Mouse (Mus musculus) CH12.LX (cell line): ENCODE data around the gene Pnp2. TPM values are rescaled to one million over a fixed set of nuclear protein-coding genes. Genes with fewer than 3 reads are reported as not detected.

Source experiments
- DNase-seq: peaks from one replicate; pipeline ENCODE4 v3.0.0-alpha.2; 2013; ENCODE audit errors: extremely low read depth
- H3K27ac ChIP-seq: 2 replicates; pipeline ENCODE4 v1.5.1; 2012; ENCODE audit warnings: low read depth, mild to moderate bottlenecking, control low read depth, moderate library complexity; ENCODE audit not compliant: insufficient read depth
- H3K27me3 ChIP-seq: replicated peaks from 2 replicates; pipeline ENCODE3; 2012; ENCODE audit warnings: inconsistent platforms
- H3K36me3 ChIP-seq, 2 experiments: replicated peaks in 1 of 2; 2 replicates each; pipeline versions ENCODE3 to v1.6.1; 2012; ENCODE audit warnings: inconsistent platforms in 1 of 2, low read length in 1 of 2, mild to moderate bottlenecking in 1 of 2, mixed read lengths in 1 of 2, moderate library complexity in 1 of 2; ENCODE audit not compliant: control insufficient read depth in 1 of 2, insufficient read depth in 1 of 2
- H3K4me1 ChIP-seq, 2 experiments: 2 replicates each; pipeline ENCODE4 v1.6.1; 2012; ENCODE audit warnings: inconsistent platforms in 1 of 2, moderate library complexity in 1 of 2; ENCODE audit not compliant: insufficient read depth in 2 of 2, control insufficient read depth in 1 of 2
- H3K4me2 ChIP-seq: 2 replicates; pipeline ENCODE4 v1.6.1; 2012; ENCODE audit warnings: low read depth, mild to moderate bottlenecking, control low read depth; ENCODE audit not compliant: poor library complexity, insufficient read depth, severe bottlenecking
- H3K4me3 ChIP-seq, 3 experiments: fragments of 150-350 bp in 1 of 3; sonication (generic) in 1 of 3; replicated peaks in 1 of 3; 2 replicates each; pipeline versions ENCODE3 to v1.5.1; 2011 to 2012; ENCODE audit warnings: low read depth in 2 of 3, low read length in 2 of 3, mild to moderate bottlenecking in 2 of 3, moderate library complexity in 2 of 3, control low read depth in 1 of 3, improper control_type of control experiment in 1 of 3, inconsistent platforms in 1 of 3, mixed read lengths in 1 of 3; ENCODE audit not compliant: poor library complexity in 1 of 3
- H3K79me2 ChIP-seq: replicated peaks from 2 replicates; pipeline ENCODE4 v1.6.1; 2012; ENCODE audit warnings: mild to moderate bottlenecking, moderate library complexity; ENCODE audit not compliant: control insufficient read depth, poor library complexity, insufficient read depth, severe bottlenecking; ENCODE audit errors: extremely low read depth
- H3K9ac ChIP-seq: 2 replicates; pipeline ENCODE4 v1.6.1; 2012; ENCODE audit warnings: low read depth, mild to moderate bottlenecking, control low read depth, moderate library complexity; ENCODE audit not compliant: insufficient read depth
- H3K9me3 ChIP-seq: replicated peaks from 2 replicates; pipeline ENCODE3; 2012; ENCODE audit warnings: low read length, inconsistent platforms, mixed read lengths
- BHLHE40 ChIP-seq: IDR thresholded peaks from 2 replicates; pipeline ENCODE4 v1.6.1; 2011; ENCODE audit warnings: mild to moderate bottlenecking, low read depth, low read length, improper control_type of control experiment
- CHD1 ChIP-seq: IDR thresholded peaks from 2 replicates; pipeline ENCODE4 v1.6.1; 2012; ENCODE audit warnings: low read depth, low read length, improper control_type of control experiment, inconsistent platforms
- CHD2 ChIP-seq: IDR thresholded peaks from 2 replicates; pipeline ENCODE4 v1.6.1; 2011; ENCODE audit warnings: low read length, improper control_type of control experiment
- CTCF ChIP-seq, 2 experiments: IDR thresholded peaks in 1 of 2; conservative IDR thresholded peaks in 1 of 2; 2 replicates each; pipeline ENCODE4 v1.5.1; 2011 to 2012; ENCODE audit warnings: low read depth in 2 of 2, low read length in 2 of 2, improper control_type of control experiment in 1 of 2, inconsistent platforms in 1 of 2, mild to moderate bottlenecking in 1 of 2, moderate library complexity in 1 of 2
- E2F4 ChIP-seq: IDR thresholded peaks from 2 replicates; pipeline ENCODE4 v1.6.1; 2011; ENCODE audit warnings: low read depth, low read length, improper control_type of control experiment; ENCODE audit not compliant: insufficient replicate concordance
- ETS1 ChIP-seq: conservative IDR thresholded peaks from 2 replicates; pipeline ENCODE4 v1.6.1; 2012; ENCODE audit warnings: low read depth, mild to moderate bottlenecking, inconsistent platforms, low read length, improper control_type of control experiment, moderate library complexity
- GABPA ChIP-seq: IDR thresholded peaks from 2 replicates; pipeline ENCODE4 v1.6.1; 2012; ENCODE audit warnings: low read depth, low read length, improper control_type of control experiment, inconsistent platforms; ENCODE audit not compliant: insufficient replicate concordance
- JUN ChIP-seq: IDR thresholded peaks from 2 replicates; pipeline ENCODE4 v1.6.1; 2011; ENCODE audit warnings: low read depth, mild to moderate bottlenecking, low read length, improper control_type of control experiment, moderate library complexity; ENCODE audit not compliant: insufficient read depth
- JUND ChIP-seq: conservative IDR thresholded peaks from 2 replicates; pipeline ENCODE4 v1.6.1; 2011; ENCODE audit warnings: low read depth, low read length, improper control_type of control experiment
- KAT2A ChIP-seq: IDR thresholded peaks from 2 replicates; pipeline ENCODE4 v1.6.1; 2012; ENCODE audit warnings: low read length, improper control_type of control experiment, inconsistent platforms; ENCODE audit not compliant: insufficient replicate concordance
- MAFK ChIP-seq: IDR thresholded peaks from 2 replicates; pipeline ENCODE4 v1.6.1; 2011; ENCODE audit warnings: low read length, improper control_type of control experiment; ENCODE audit not compliant: insufficient replicate concordance
- MAX ChIP-seq: IDR thresholded peaks from 2 replicates; pipeline ENCODE4 v1.6.1; 2011; ENCODE audit warnings: low read length, improper control_type of control experiment
- MAZ ChIP-seq: IDR thresholded peaks from 2 replicates; pipeline ENCODE4 v1.6.1; 2012; ENCODE audit warnings: low read depth, mild to moderate bottlenecking, inconsistent platforms, low read length, improper control_type of control experiment, moderate library complexity
- MEF2A ChIP-seq: IDR thresholded peaks from 2 replicates; pipeline ENCODE4 v1.6.1; 2014; ENCODE audit warnings: low read depth, mild to moderate bottlenecking, inconsistent platforms, low read length, improper control_type of control experiment, borderline replicate concordance
- MXI1 ChIP-seq: IDR thresholded peaks from 2 replicates; pipeline ENCODE4 v1.6.1; 2011; ENCODE audit warnings: mild to moderate bottlenecking, low read depth, low read length, improper control_type of control experiment
- MYC ChIP-seq: IDR thresholded peaks from 2 replicates; pipeline ENCODE4 v1.6.1; 2011; ENCODE audit warnings: low read depth, mild to moderate bottlenecking, improper control_type of control experiment, low read length
- NELFE ChIP-seq: IDR thresholded peaks from 2 replicates; pipeline ENCODE4 v1.6.1; 2011; ENCODE audit warnings: low read depth, low read length, improper control_type of control experiment
- NRF1 ChIP-seq: IDR thresholded peaks from 2 replicates; pipeline ENCODE4 v1.6.1; 2014; ENCODE audit warnings: low read depth, mild to moderate bottlenecking, inconsistent platforms, low read length, improper control_type of control experiment, moderate library complexity
- PAX5 ChIP-seq: IDR thresholded peaks from 2 replicates; pipeline ENCODE4 v1.6.1; 2012; ENCODE audit warnings: low read length, inconsistent platforms, mixed read lengths
- POLR2AphosphoS2 ChIP-seq: IDR thresholded peaks from 2 replicates; pipeline ENCODE4 v1.6.1; 2011; ENCODE audit warnings: low read depth, low read length, improper control_type of control experiment
- RAD21 ChIP-seq: IDR thresholded peaks from 2 replicates; pipeline ENCODE4 v1.6.1; 2011; ENCODE audit warnings: low read depth, mild to moderate bottlenecking, low read length, improper control_type of control experiment, moderate library complexity
- RCOR1 ChIP-seq: conservative IDR thresholded peaks from 2 replicates; pipeline ENCODE4 v1.6.1; 2012; ENCODE audit warnings: low read depth, mild to moderate bottlenecking, inconsistent platforms, low read length, improper control_type of control experiment
- SMC3 ChIP-seq: IDR thresholded peaks from 2 replicates; pipeline ENCODE4 v1.6.1; 2011; ENCODE audit warnings: low read depth, low read length, improper control_type of control experiment
- TBP ChIP-seq: conservative IDR thresholded peaks from 2 replicates; pipeline ENCODE4 v1.6.1; 2011; ENCODE audit warnings: low read depth, low read length, improper control_type of control experiment
- TCF12 ChIP-seq: IDR thresholded peaks from 2 replicates; pipeline ENCODE4 v1.6.1; 2014; ENCODE audit warnings: low read depth, mild to moderate bottlenecking, inconsistent platforms, low read length, improper control_type of control experiment
- USF1 ChIP-seq: IDR thresholded peaks from 2 replicates; pipeline ENCODE4 v1.6.1; 2014; ENCODE audit warnings: low read depth, mild to moderate bottlenecking, inconsistent platforms, low read length, improper control_type of control experiment
- USF2 ChIP-seq: conservative IDR thresholded peaks from 2 replicates; pipeline ENCODE4 v1.6.1; 2011; ENCODE audit warnings: low read depth, low read length, improper control_type of control experiment
- ZC3H11A ChIP-seq: IDR thresholded peaks from 2 replicates; pipeline ENCODE4 v1.6.1; 2012; ENCODE audit warnings: low read depth, mild to moderate bottlenecking, inconsistent platforms, low read length, improper control_type of control experiment
- ZKSCAN1 ChIP-seq: IDR thresholded peaks from 2 replicates; pipeline ENCODE4 v1.6.1; 2012; ENCODE audit warnings: low read depth, inconsistent platforms, low read length, improper control_type of control experiment, borderline replicate concordance
- ZMIZ1 ChIP-seq: IDR thresholded peaks from 2 replicates; pipeline ENCODE4 v1.6.1; 2012; ENCODE audit warnings: low read depth, mild to moderate bottlenecking, inconsistent platforms, low read length, improper control_type of control experiment
- ZNF384 ChIP-seq: IDR thresholded peaks from 2 replicates; pipeline ENCODE4 v1.6.1; 2012; ENCODE audit warnings: low read depth, low read length, improper control_type of control experiment, inconsistent platforms
- dilution Hi-C: fragments of 300-500 bp; cut with MboI; formaldehyde crosslinking; loops from 2 replicates; pipeline ENCODE4 v1.14.3; 2020; ENCODE audit warnings: low sequenced_read_pairs; ENCODE audit not compliant: extremely low pct_unique_long_range_greater_than_20kb, extremely low pct_ligation_motif_present
- in situ Hi-C: fragments of 300-500 bp; cut with MboI; formaldehyde crosslinking; loops from 3 replicates; pipeline ENCODE4 v1.14.3; 2019; ENCODE audit warnings: low sequenced_read_pairs, low pct_ligation_motif_present, low pct_unique_long_range_greater_than_20kb, mixed read lengths
- polyA plus RNA-seq: library from polyadenylated mRNA; unstranded; fragments of >175 nt; gene quantifications from 2 replicates; pipeline ENCODE4 v1.2.1, GENCODE M21; 2012; ENCODE audit warnings: low read depth; ENCODE audit not compliant: insufficient read length
- total RNA-seq, 2 experiments: library from RNA; depleted of rRNA; stranded (reverse); fragments of 300-350 nt in 1 of 2; fragments of >200 nt in 1 of 2; gene quantifications; 2 replicates each; pipeline ENCODE4 v1.2.3; 2012 to 2014

The Pnp2 gene
- total and polyA plus RNA-seq, 3 experiments = 0.21 TPM; not detected in 2

- no peak overlapping the region for H3K9ac ChIP-seq
- H3K27ac ChIP-seq = no peak overlapping the region
- peaks cover 0 to 11% of the 10 kb centered on the region in 2 experiments; a peak in 2 of 4 replicates for H3K4me1 ChIP-seq
- TF ChIP-seq USF2 (no peak), BHLHE40 (no peak), RCOR1 (no peak), JUN (no peak), MEF2A (no peak), TCF12 (no peak), RAD21 (no peak), MAFK (no peak), NRF1 (no peak), CHD2 (no peak), KAT2A (no peak), ZMIZ1 (no peak), JUND (no peak), TBP (no peak)
- H3K9me3 ChIP-seq = peaks cover 5% of the 10 kb centered on the region
- in situ Hi-C loops = no loop called here
- H3K27me3 ChIP-seq = no peaks in the 10 kb centered on the region
- no peaks in the 10 kb centered on the region for H3K36me3 ChIP-seq
- H3K4me2 ChIP-seq = no peak overlapping the region
- no peak for DNase-seq
- dilution Hi-C loops = no loop called here
- no peaks in the 10 kb centered on the region for H3K79me2 ChIP-seq
- no peak overlapping the region for H3K4me3 ChIP-seq
Measured at GRCm38 (mm10) chr14:50987668-50988067, 31.9 kb downstream of the Pnp2 start.

DNA sequence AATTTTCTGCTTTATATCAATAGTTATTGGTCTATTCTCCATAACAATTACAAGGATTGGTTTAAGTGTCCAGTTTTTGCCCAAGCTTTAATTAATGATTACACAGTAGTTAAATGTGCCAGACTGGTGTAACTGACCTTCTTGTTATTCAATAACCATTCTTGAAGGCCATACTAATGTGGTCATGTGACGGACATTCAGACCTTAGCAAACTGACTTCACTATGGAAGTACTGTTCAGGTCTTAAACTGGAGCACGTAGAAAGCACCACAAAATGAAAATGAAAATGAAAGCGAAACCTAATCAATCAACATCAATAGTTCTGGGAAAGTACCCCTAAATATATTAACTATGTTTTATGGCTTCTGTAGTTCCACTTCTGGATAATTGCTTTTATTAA is 35.2 kb downstream of the Pnp2 start:
- in situ Hi-C loops (no loop called here), dilution Hi-C loops (no loop called here)
- no peak overlapping the region for H3K4me3 ChIP-seq
- H3K79me2 ChIP-seq = no peaks in the 10 kb centered on the region
- no peak overlapping the region for H3K27ac ChIP-seq
- H3K27me3 ChIP-seq = no peaks in the 10 kb centered on the region
- H3K9me3 ChIP-seq = no peaks in the 10 kb centered on the region
- H3K36me3 ChIP-seq = no peaks in the 10 kb centered on the region
- H3K4me2 ChIP-seq = no peak overlapping the region
- peaks cover 0 to 11% of the 10 kb centered on the region in 2 experiments; a peak in 2 of 4 replicates for H3K4me1 ChIP-seq
- no peak overlapping the region; the same call in 1 of the 2 replicates for H3K9ac ChIP-seq
- peak; percentile 41 for DNase-seq
- no peak for TF ChIP-seq E2F4
- TF ChIP-seq TCF12 = no peak; the same call in 1 of the 2 replicates
- TF ChIP-seq JUN = no peak
- TF ChIP-seq POLR2AphosphoS2 = no peak
- TF ChIP-seq BHLHE40 = peak; percentile 70
- TF ChIP-seq MAX = no peak
- TF ChIP-seq USF2 = peak; percentile 70
- no peak for TF ChIP-seq ZKSCAN1
- no peak for TF ChIP-seq CHD1
- TF ChIP-seq ZC3H11A = no peak
- TF ChIP-seq JUND = no peak
- peak; percentile 75 for TF ChIP-seq USF1
- TF ChIP-seq MXI1 = no peak
- TF ChIP-seq MAZ = no peak
- no peak for TF ChIP-seq CTCF (conservative IDR thresholded peaks at IDR 0.05 in 1 of 2, IDR thresholded peaks at IDR 0.05 in 1 of 2; ENCODE audit: low read depth in 2 of 2, low read length in 2 of 2)
- TF ChIP-seq SMC3 = no peak
- TF ChIP-seq NELFE = no peak
- TF ChIP-seq KAT2A = no peak
- TF ChIP-seq ZMIZ1 = no peak
- no peak for TF ChIP-seq MEF2A
- TF ChIP-seq PAX5 = no peak
- no peak for TF ChIP-seq CHD2
- no peak for TF ChIP-seq NRF1
- TF ChIP-seq GABPA = no peak
- TF ChIP-seq RCOR1 = no peak; the same call in 1 of the 2 replicates
- peak; percentile 82 for TF ChIP-seq ETS1
- TF ChIP-seq ZNF384 = no peak
- TF ChIP-seq TBP = 0 out of 2 replicates have a peak, but pooled peaks have one; percentile 12
- no peak for TF ChIP-seq MYC
